Mouse (Mus musculus) embryo, embryonic 11 days (tissue): ENCODE measurements around the gene Zbtb8a.
"Not testable (repeated sequence)": the region's sequence is repeated elsewhere in the genome, so short reads cannot be mapped to it uniquely, and the experiment has no call there.

Source experiments
- DNase-seq: peaks from one replicate; pipeline ENCODE4 v3.0.0-alpha.2; 2015

Zbtb8a gene

DNA sequence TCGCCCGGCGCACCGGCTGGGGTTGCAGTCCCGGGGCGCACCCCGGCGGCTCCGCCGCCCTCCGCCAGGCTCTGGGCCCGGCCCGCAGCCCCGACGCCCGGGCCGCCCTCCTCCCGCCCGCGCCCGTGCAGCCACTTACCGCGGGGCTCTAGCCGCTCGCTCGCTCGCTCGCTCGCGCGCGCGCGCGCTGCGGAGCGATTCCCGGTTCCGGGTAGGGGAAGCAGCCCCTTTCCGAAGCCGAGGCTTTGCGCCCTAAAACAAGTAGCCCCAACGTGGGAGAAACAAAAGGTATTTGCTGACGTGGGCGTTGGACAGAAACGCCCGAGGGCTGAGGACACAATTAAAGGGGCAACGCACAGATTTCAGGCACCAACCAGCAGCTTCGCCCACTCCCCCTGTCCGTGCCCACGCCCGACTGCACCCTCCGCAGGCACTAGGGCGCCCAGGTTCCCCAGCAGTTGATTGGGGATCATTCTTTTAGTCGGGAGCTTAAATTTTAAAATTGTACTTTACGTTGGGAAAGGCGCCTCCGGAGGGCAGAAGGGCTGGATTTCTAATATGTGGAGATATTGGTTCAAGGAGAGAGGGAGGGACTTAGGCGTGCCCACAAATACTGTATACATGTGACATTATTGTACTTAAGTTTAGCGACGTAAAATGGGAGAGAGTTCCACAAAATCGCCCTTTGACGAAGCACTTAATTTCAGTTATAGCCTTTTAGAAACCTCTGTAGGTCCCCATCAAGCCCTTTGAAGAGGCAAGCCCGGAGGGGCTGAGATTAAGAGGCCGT, at the start of gene Zbtb8a:
Gene Zbtb8a, minus strand, starts transcription at position 516 of the 790 bp plus-strand sequence.
- DNase-seq = peak; percentile 85

DNA sequence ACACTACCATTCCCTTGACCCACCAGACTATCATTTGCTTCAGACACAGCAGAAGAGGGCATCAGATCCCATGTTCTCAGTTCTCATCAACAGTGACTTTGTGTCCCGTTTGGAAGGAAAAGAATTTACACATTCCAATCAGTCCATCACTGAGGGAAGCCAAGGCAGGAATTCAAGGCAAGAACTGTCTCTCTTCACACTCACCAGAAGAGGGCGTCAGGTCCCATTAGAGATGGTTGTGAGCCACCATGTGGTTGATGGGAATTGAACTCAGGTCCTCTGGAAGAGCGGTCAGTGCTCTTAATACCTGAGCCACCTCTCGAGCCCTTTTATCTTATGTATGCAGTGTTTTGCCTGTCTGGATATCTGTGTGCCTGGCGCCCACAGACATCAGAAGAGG, 40.4 kb upstream of the Zbtb8a start:
- no peak for DNase-seq

DNA sequence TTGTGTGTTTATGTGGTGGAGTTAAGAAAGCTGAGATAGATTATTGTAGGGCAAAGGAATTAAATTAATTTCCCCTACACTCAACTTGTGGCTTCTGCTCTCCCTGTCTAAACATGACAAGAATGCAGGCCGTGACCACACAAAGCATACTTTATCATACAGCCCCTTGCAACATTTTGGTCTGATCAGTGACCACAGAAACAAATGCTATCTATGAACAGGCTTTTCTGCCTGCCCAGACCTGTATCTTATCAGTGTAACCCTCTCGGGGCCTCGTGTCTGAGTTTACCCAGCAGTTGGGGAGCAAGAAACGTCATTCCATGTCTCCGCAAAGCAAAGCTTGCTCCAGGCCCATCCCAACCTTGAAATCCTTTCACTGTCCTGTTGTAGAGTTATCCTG, 38.6 kb upstream of the Zbtb8a start:
- DNase-seq = no peak

DNA sequence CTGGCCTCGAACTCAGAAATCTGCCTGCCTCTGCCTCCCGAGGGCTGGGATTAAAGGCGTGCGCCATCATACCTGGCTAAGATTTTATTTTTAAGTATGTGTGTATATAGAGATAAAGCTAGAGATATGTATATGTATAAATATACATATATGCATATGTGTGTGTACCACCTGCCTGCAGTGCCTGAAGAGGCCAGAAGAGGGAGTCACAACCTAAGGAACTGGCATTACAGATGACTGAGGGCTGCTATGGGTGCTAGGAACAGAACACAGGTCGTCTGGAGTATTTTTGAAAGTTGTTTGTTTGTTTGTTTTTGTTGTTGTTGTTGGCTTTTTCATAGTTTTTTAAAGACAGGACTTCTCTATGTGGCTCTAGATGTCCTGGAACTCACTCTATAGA, 38.0 kb upstream of the Zbtb8a start:
- no peak for DNase-seq

DNA sequence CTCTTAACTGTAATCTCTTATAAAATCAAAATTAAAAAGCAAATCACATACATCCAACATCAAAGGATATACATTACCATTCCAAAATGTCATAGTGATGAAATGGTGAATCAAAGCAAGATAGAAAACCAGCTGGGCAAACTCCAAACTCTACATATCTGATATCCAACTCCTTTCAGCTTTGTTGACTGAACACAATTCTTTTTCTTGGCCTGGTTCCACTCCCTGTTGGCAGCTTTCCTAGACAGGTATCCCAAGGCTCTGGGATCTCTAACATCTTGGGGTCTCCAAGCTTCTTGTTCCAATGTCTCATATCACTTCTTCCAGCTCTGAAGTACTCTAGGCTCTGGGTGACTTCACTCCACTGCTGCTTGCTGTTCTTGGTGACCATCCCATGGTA, 33.1 kb upstream of the Zbtb8a start:
- DNase-seq = no peak

DNA sequence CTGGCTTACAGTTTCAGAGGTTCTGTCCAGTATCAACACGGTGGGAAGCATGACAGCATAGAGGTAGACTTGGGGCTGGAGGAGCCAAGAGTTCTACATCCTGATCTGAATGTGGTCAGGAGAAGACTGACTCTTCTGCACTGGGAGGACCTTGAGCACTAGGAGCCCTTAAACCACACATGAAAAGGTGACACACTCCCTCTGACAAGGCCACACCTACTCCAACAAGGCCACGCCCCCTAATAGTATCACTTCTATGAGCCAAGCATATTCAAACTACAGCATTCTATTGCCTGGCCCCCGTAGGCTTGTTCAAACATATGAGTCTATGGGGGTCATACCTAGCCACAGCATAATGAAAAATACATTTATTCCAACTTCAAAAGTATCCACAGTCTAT, 32.6 kb upstream of the Zbtb8a start:
- DNase-seq = not testable (repeated sequence)

DNA sequence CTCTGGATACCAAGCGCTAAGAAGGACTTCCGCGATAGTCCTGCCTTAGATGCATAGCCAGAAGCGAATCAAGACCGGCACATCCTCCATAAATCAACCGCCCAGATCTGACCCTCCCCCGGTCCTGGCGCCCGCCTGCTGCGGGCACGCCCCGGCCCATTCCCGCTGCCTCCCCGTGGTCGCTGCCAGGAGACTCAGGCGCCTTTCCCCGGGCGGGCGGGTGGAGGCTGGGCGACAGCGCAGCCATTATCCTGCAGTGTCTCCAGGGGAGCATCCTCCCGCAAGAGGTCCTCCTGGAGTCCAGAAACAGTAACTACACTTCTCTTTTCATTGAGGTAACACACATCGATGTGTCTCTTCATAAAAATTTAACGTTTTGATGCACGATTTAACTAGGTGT, 28.5 kb upstream of the Zbtb8a start:
- DNase-seq = peak; percentile 79

DNA sequence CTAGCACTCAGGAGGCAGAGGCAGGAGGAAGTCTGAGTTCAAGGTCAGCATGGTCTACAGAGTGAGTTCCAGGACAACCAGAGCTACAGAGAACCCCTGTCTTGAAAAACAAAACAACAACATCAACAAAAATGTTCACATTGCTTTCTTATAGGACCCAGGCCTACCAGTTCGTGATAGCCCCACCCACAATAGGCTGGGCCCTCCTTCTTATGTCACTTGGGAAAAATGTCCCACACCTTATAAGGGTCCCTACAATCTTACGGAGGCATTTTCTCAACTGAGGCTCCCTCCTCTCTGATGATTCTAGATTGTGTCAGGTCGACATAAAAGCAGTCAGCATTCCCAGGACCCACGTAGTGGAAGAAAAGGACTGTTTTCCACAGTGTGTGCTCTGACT, 21.9 kb upstream of the Zbtb8a start:
- DNase-seq = no peak

DNA sequence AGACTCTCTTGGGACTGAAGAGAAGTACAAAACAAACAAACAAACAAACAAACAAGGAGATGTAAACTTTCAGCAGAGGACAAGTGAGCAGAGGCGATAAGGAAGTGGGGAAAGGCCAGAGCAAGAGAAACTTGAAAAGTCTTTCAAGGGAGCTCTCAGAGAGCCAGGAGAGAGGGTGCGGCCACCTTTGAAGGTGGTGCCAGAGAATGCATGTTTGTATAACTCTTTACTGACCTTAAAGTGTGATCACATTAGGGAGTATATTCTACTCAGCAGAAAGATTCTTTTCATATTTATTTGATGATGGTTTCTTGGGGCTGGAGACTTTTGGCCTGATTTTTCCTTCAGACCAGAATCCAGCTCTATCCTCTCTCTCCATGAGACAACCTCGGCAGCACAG, 19.0 kb upstream of the Zbtb8a start:
- DNase-seq = no peak

DNA sequence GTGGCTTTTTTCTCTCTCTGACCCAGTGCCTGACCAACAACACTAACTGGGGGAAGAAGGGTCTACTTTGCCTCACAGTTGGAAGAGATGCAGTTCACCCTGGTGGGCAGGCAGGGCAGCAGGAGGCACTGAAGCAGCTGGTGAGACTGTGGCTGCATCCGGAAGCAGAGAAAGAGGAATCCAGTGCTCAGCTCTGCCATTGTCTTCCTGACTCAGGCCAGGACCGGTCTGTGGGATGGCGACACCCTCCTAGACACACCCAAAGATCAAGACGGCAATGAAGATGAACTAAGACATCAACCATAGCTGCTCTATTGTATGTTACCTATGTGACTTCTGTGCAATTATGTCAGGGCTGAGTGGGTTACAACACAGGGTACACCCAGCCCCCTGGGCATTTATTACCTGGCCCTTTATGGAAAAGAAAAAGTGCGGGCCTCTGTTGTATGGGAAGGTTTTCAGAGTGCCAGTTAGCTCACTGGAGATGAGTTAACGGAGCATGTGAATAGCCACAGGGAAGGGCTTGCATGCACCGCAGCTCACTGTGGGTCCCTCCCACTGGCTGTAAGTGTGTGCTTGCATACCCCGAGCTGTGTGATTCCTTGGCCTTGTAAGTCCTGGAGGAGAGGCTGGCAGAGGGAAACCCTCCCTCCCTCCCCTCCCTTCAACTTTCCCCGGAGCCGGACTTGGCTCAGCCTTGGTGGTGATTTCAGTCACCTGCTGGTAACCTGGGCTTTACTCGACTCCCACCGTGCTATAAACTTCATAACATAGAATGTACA, 16.4 kb upstream of the Zbtb8a start:
- DNase-seq = no peak

DNA sequence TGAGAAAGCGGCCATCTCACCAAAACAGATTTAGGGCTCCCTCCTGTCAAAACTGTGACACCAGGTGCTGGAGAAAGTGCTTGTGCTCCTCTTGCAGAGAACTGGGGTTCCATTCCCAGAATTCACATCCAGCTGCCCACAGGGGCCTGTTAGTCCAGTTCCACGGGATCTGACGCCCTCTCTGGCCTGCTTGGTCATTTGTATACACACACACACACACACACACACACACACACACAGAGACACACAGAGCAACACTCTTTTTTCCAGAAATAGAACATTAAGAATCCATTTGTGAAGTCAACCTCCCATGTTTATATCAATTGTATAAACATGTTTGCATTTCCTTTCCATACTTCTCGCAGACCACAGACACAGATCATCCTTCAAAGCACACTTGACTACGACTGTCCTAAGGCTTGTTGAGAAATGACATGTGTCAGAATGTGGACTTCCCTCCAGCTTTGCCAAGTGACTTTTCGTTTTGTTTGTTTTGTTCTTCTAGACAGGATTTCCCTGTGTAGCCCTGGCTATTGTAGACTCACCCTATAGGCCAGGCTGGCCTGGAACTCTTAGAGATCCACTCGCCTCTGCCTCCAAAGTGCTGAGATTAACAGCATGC, 13.1 kb upstream of the Zbtb8a start:
- no peak for DNase-seq

DNA sequence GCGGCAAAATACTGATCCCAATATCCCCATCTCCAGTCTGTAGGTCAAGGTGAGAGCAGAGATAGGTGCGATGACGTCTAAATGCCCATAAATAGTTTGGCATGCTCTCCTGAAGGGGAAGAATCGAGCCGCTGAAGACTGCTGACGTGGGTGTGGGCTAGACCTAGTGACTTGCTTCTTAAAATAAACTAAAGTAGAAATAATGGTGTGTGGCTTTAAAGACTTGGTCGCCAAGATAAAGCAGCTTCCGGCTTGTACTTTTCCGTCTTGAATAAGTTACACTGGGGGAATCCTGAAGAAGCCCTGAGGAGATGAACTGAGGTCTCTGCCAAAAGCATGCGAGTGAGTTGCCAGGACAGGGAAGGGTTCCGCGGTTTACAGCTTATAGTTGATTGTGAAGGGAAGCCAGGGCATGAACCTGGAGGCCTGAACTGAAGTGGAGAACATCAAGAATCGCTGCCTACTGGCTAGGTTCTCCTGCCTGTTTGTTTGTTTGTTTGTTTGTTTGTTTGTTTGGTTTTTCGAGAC, 12.4 kb upstream of the Zbtb8a start:
- no peak for DNase-seq

DNA sequence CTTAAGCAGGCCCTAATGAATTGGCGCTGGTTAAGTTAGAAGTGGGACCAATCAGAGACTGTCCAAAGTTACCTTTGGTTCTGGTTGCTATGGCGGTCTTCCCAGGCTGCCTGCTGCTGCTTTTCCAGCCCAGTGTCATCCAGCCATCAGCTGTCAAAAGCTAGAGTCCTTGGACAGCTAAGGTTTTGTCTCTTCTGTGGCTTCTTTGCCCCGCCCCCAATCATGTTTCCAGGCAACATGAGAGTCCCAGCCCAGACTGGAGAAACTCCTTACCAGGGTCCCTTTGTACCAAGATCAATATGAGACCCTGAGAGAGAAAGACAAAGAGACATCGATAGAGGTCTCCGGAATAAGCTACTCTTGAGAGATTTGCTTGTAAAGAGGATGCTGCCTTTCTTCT, 10.5 kb upstream of the Zbtb8a start:
- DNase-seq = peak; percentile 31

DNA sequence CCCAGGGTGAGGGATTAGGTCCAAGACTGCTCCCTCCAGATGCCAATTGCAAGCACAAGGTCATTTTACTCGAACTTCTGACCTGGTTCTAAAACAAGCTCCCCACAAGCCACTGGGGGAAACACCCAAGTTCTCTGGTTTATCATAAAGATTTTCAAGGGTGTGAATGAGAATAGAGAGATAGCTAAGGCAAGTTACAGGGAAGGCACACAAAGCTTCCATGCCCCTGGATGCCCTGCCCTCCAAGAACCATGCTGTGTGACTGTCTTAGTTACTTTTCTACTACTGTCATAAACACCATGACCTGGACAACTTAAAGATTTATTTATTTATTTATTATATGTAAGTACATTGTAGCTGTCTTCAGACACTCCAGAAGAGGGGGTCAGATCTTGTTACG, 9.1 kb upstream of the Zbtb8a start:
- no peak for DNase-seq

DNA sequence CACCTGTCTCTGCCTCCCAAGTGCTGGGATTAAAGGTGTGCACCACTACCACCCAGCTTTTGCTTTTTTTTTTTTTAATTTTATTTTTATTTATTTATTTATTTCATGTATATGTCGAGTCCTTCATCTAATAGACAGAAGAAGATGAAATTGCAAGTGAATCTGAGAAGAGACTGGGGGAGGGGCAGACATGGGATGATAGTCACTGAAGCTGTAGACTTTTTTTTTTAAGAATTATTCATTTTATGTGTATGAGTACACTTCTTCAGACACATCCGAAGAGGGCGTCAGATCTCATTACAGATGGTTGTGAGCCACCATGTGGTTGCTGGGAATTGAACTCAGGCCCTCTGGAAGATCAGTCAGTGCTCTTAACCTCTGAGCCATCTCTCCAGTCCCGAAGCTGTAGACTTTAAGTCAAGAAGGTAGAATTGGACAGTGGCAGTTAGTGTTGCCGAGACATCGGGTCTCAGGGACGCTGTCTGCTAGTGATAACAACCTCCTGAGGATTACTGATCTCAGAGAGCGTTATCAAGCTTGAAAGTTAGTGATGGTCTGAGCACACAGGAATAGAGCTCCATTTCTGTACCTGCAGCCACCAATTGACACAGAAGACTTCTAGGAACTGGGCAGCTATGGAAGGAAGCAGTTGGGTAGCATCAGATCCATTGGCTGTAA, 8.5 kb upstream of the Zbtb8a start:
- no peak for DNase-seq

DNA sequence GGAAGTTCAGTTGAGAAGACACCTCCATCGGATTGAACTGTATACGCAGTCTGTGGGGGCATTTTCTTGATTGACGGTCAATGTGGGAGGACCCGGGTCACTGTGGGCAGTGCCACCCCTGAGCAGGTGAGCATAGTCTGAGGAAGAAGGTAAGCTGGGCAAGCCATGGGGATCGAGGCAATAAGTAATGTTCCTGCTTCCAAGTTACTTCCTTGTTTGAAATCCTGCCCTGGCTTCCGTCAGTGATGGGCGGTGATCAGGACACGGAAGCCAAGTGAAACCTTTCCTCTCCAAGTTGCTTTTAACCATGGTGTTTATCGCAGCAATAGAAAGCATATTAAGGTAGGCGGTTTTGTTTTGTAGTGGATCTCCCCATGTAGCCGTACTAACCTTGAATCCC, 7.8 kb upstream of the Zbtb8a start:
- DNase-seq = no peak

DNA sequence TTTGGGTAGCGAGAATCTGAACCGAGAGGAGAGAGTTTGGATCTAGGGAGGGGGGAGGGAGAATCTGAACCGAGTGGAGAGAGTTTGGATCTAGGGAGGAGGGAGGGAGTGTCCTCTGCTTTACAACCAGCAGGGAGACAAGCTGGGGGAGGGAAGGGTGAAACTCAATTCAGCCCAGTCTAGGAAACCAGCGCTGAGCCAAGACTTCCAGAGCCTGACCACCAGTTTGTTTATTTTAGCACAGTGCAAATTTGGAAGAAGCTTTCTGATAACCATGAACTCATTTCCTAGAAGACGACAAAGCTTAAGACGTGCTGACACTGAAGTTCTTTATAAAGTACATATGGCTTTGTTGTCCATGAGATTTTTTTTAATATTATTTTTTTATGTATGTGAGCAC, 6.5 kb upstream of the Zbtb8a start:
- DNase-seq = no peak

DNA sequence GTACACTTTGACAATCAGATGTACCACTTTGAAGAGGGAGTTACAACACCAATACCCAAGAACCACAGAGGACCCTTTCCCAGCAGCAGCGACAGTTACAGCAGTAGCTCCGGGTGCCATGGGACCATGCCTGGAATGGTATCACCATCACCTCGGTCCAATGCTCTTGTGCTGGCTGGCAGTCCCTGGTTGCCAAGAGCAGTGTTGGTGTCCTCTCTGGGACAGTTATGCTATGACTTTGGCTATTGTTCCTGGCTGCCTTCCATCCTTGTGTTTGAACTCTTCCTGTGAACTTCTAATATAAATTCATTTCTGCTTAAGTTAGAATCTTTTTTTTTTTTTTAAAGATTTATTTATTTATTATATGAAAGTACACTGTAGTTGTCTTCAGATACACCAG, 5.7 kb upstream of the Zbtb8a start:
- no peak for DNase-seq

DNA sequence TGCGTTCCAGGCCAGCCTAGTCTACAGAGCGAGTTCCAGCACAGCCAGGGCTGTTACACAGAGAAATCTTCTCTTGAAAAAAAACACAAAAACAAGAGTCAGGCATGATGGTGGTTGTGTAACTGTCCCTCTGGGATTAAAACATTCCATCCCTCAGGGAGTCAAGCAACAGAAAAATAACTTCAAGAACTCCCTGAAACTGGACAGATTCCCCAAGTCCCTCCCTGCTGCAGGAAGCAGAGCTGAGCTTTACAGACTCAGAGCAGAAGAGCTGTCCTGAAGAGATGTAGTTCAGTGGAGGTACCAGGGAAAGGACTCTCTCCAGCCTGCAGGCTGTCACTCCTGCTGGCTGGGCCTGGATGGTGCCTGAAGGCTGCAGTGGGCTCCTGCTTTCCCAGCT, 4.6 kb upstream of the Zbtb8a start:
- no peak for DNase-seq

DNA sequence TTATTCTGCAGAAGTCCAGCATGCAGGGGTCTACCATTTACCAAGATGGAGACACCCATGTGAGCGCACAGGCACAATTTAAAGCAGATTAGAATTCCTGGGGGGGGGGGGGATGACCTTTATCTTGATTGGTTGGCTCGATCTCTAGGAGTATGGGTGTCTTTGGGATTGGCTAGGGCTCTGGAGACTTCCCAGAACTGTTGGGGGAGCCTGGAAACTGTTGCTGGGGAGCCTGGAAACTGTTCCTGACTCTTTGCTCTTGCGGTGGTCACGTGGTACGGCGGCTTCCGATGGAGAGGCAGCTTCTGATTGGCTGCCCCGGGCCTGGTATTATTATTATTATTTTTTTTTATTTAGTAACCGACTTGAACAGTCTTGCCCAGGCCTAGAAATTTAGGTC, 4.1 kb upstream of the Zbtb8a start:
- no peak for DNase-seq

DNA sequence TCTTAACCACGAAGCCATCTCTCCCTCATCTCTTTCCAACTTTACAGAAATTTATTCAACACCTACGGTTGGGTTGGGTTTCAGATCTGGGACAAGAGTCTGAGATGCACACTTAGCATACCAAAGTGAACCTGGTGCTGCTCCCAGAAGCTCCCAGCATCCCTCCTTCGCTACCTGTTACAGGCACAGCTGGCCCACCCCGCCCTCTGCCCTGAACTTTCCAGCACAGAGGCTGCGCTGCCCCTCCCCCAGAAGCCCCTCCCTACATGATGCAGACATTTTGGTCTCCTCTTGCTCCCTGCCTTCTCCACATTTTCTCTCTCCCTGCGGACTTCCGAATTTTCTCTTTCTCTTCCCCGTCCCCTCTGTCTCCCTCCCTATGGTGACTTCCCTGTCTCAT, 3.2 kb upstream of the Zbtb8a start:
- no peak for DNase-seq

DNA sequence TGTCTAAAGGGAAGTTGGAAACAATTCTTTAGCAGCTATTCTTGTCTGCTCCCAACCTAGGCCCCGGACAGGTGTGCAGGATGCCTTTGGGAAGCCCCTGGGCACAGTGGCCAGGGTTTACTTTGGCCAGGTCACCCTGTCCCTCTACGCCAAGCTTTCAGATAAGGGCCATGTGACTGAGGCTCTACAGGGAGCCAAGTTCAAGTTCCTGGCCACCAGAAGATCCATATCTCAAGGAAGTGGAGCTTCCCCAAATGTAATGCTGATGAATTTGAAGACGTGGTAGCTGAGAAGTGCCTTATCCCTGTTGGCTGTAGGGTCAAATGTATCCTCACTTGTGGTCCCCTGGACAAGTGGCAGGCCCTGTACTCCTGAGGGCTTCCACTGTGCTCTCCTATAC, 1.9 kb upstream of the Zbtb8a start:
- no peak for DNase-seq

DNA sequence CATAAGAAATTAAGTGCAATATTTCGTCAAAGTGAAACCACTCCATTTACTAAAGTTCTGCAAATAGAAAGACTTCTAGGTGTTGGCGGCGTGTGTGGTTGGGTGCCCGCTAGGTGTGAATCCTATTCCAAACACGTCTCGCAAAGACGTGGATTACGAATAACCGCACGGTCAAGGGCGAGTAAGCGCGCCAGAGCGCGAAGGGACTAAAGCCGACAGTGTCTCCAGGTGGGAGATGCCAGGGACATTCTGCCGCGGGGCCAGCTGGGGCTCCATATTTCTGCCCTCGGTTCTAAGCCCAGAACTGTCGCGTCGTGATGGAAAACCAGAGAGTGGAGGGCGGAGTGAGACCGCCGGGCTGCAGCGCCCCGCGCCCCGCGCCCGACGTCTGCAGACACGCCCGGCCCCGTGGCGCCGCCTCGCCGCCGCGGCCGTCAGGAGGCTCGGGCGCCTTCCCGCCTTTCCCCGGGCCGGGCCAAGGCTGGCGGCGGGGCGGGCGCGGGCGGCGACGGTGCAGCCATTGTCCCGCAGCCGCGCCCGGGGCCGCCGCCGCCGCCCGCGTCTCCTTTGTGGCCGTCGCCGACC, 863 bp downstream of the Zbtb8a start:
- DNase-seq = peak; percentile 67
